Mouse (Mus musculus): ENCODE results near the gene Gm49403. TPM values are rescaled to one million over a fixed set of nuclear protein-coding genes. Genes with fewer than 3 reads are reported as not detected.
A peak's percentile ranks its signal among the peaks of the same experiment; 100 is the strongest.

Gm49403 gene
- total RNA-seq, 2 experiments from 2014 or later = not detected

GRCm38 (mm10) chr19:8911810-8912209, 28.1 kb downstream of the Gm49403 start:
- DNase-seq = no peak

GRCm38 (mm10) chr19:8914212-8914611, 30.5 kb downstream of the Gm49403 start:
- no peak for DNase-seq

GRCm38 (mm10) chr19:8919000-8919399, 35.3 kb downstream of the Gm49403 start:
- DNase-seq = no peak

GRCm38 (mm10) chr19:8919684-8920072, 35.9 kb downstream of the Gm49403 start:
- DNase-seq = no peak

- DNase-seq = peak; percentile 98
These were observed 36.5 kb downstream of the Gm49403 start, which contains the start of gene B3gat3 for GRCm38 (mm10) chr19:8920073-8920736. B3gat3 (plus strand) TSS chr19:8920374.

- peak; percentile 31 to 38 for DNase-seq
These were observed 37.1 kb downstream of the Gm49403 start for GRCm38 (mm10) chr19:8920836-8921291.

GRCm38 (mm10) chr19:8921741-8922140, 38.0 kb downstream of the Gm49403 start:
- DNase-seq = no peak

- DNase-seq = no peak
These were observed 43.0 kb downstream of the Gm49403 start for GRCm38 (mm10) chr19:8926766-8927165.

GRCm38 (mm10) chr19:8927891-8928525, 44.3 kb downstream of the Gm49403 start:
- DNase-seq = no peak

- DNase-seq = no peak
These were observed 45.0 kb downstream of the Gm49403 start for GRCm38 (mm10) chr19:8928689-8929223.

GRCm38 (mm10) chr19:8929224-8930088, 45.7 kb downstream of the Gm49403 start, which contains the start of the genes Rom1 and Eml3:
Rom1 (minus strand) TSS chr19:8929356.
Eml3 (plus strand) TSS chr19:8929552.
- DNase-seq = peak; percentile 96 to 97

- DNase-seq = no peak
These were observed 46.4 kb downstream of the Gm49403 start for GRCm38 (mm10) chr19:8930117-8930516.

- DNase-seq = no peak
These were observed 47.0 kb downstream of the Gm49403 start for GRCm38 (mm10) chr19:8930771-8931170.

GRCm38 (mm10) chr19:8936736-8937135, 53.0 kb downstream of the Gm49403 start:
- no peak for DNase-seq

Small RNA genes within 50 kb of the gene (microRNA-seq; reads per million reads assigned to microRNA genes)
- gene Mir5136 = 0 reads per million in 2 experiments

Other genes starting within 250 kb of the Gm49403 start
- gene Chrm1, start 220.1 kb upstream of the Gm49403 start, total RNA-seq (2021) = under 1 TPM in 1 of 2 experiments, not detected in 1; 0.10 TPM
- gene Slc3a2, start 160.6 kb upstream of the Gm49403 start, total RNA-seq (2021) = 10 to 100 TPM; 42.4 to 48.1 TPM
- gene Wdr74, start 148.1 kb upstream of the Gm49403 start, total RNA-seq (2021) = 10 to 100 TPM; 18.8 to 22.3 TPM
- under 1 TPM in 1 of 2 experiments, not detected in 1; 0.72 TPM for gene 1700092M07Rik, start 143.2 kb upstream of the Gm49403 start, total RNA-seq (2021)
- gene Stx5a, start 142.5 kb upstream of the Gm49403 start, total RNA-seq (2021) = 10 to 100 TPM; 21.3 to 27.1 TPM
- gene Nxf1, start 126.9 kb upstream of the Gm49403 start, total RNA-seq (2021) = 10 to 100 TPM; 31.6 to 35.6 TPM
- gene Tmem223, start 112.9 kb upstream of the Gm49403 start, total RNA-seq (2021) = 100 to 1,000 TPM; 133 to 134 TPM
- gene Tmem179b, start 109.5 kb upstream of the Gm49403 start, total RNA-seq (2021) = 10 to 100 TPM; 12.0 to 12.6 TPM
- gene Taf6l, start 97.5 kb upstream of the Gm49403 start, total RNA-seq (2021) = 1 to 10 TPM; 7.2 to 8.6 TPM
- 10 to 100 TPM; 58.3 to 60.9 TPM for gene Polr2g, start 85.4 kb upstream of the Gm49403 start, total RNA-seq (2021)
- 1 to 10 TPM in 1 of 2 experiments, under 1 TPM in 1; 0.79 to 1.6 TPM for gene Zbtb3, start 81.4 kb upstream of the Gm49403 start, total RNA-seq (2021)
- 10 to 100 TPM; 13.6 to 18.3 TPM for gene Ttc9c, start 64.6 kb upstream of the Gm49403 start, total RNA-seq (2021)
- gene Hnrnpul2, start 63.9 kb upstream of the Gm49403 start, total RNA-seq (2021) = 10 to 100 TPM; 47.2 to 47.4 TPM
- not detected for gene AC129217.1, start 54.2 kb upstream of the Gm49403 start, total RNA-seq (2021)
- gene Bscl2, start 46.5 kb upstream of the Gm49403 start, total RNA-seq (2021) = 10 to 100 TPM; 24.7 to 32.2 TPM
- not detected for gene Gng3, start 44.7 kb upstream of the Gm49403 start, total RNA-seq (2021)
- 1 to 10 TPM; 2.3 to 3.6 TPM for gene Lrrn4cl, start 33.2 kb upstream of the Gm49403 start, total RNA-seq (2021)
- 100 to 1,000 TPM; 125 to 132 TPM for gene Ubxn1, start 12.4 kb upstream of the Gm49403 start, total RNA-seq (2021)
- 10 to 100 TPM; 55.9 to 62.8 TPM for gene Uqcc3, start 3.0 kb upstream of the Gm49403 start, total RNA-seq (2021)
- 1 to 10 TPM; 1.6 to 3.8 TPM for gene Lbhd1, start 198 bp upstream of the Gm49403 start, total RNA-seq (2021)
- 10 to 100 TPM; 19.1 to 20.1 TPM for gene 1810009A15Rik, start 4.9 kb downstream of the Gm49403 start, total RNA-seq (2021)
- 1 to 10 TPM in 1 of 2 experiments, not detected in 1; 3.4 TPM for gene Gm49416, start 5.0 kb downstream of the Gm49403 start, total RNA-seq (2021)
- 10 to 100 TPM; 11.2 to 11.5 TPM for gene Ints5, start 9.1 kb downstream of the Gm49403 start, total RNA-seq (2021)
- gene Ganab, start 14.1 kb downstream of the Gm49403 start, total RNA-seq (2021) = 10 to 100 TPM; 45.0 to 52.1 TPM
- 10 to 100 TPM; 38.0 to 38.7 TPM for gene B3gat3, start 36.4 kb downstream of the Gm49403 start, total RNA-seq (2021)
- gene Rom1, start 45.4 kb downstream of the Gm49403 start, total RNA-seq (2021) = 10 to 100 TPM; 25.7 to 34.7 TPM
- 1 to 10 TPM; 5.7 to 7.6 TPM for gene Eml3, start 45.6 kb downstream of the Gm49403 start, total RNA-seq (2021)
- 10 to 100 TPM; 28.8 to 30.1 TPM for gene Mta2, start 57.9 kb downstream of the Gm49403 start, total RNA-seq (2021)
- gene Tut1, start 69.9 kb downstream of the Gm49403 start, total RNA-seq (2021) = 1 to 10 TPM; 8.2 to 9.5 TPM
- 100 to 1,000 TPM; 239 to 257 TPM for gene Eef1g, start 83.1 kb downstream of the Gm49403 start, total RNA-seq (2021)
- gene Ahnak, start 105.4 kb downstream of the Gm49403 start, total RNA-seq (2021) = 100 to 1,000 TPM; 341 to 356 TPM
- 10 to 100 TPM in 1 of 2 experiments, not detected in 1; 80.4 TPM for gene Scgb1a1, start 204.0 kb downstream of the Gm49403 start, total RNA-seq (2021)

Data from heart, adult 18-20 months (tissue).